In genomic region chr13:14613553-14613952, GRCm38 (mm10) we compare ENCODE assay signal across 8 mouse cellular contexts. TPM values are rescaled to one million over a fixed set of nuclear protein-coding genes. Genes with fewer than 3 reads are reported as not detected.
DNase-seq lines count a peak whose midpoint lies in the region; ATAC-seq and TF ChIP-seq lines count a peak whose summit lies in the region.

No protein-coding gene starts in this region.

- DNase-seq in cerebellum, adult 2 months, result no peak
- no peak for DNase-seq in forebrain, embryonic 14.5 days (ENCODE audit: low spot score)
- no peak for DNase-seq in ovary, adult 18-20 months (ENCODE audit: low spot score)
- no peak for DNase-seq in urinary bladder, postnatal 4 days (ENCODE audit: low spot score in 2 of 2)
- no peak for DNase-seq in cerebellum, adult 11-12 months

- H3K36me3 ChIP-seq in C2C12 (ENCODE audit: control insufficient read depth, insufficient read depth), result peaks cover 41% of the 10 kb centered on the region
- H3K36me3 ChIP-seq in forebrain, embryonic 14.5 days (ENCODE audit: control insufficient read depth, insufficient read depth, low read length), result peaks cover 30% of the 10 kb centered on the region
- peaks cover 15% of the 10 kb centered on the region for H3K36me3 ChIP-seq in liver, embryonic 16.5 days (ENCODE audit: control insufficient read depth, insufficient read depth)

- H3K27ac ChIP-seq in cerebellum, adult 2 months (ENCODE audit: insufficient read depth, low read length), result 0 out of 2 replicates have a peak overlapping the region, but pooled peaks have one; percentile 29
- no peak overlapping the region for H3K27ac ChIP-seq in forebrain, embryonic 14.5 days (ENCODE audit: low read depth, low read length)
- H3K27ac ChIP-seq in liver, embryonic 16.5 days (ENCODE audit: low read length), result peak overlapping the region; percentile 93

- peaks cover 74% of the 10 kb centered on the region for H3K79me2 ChIP-seq in C2C12 (ENCODE audit: control insufficient read depth, insufficient read depth)

- no peak for TF ChIP-seq CTCF in cerebellum, adult 2 months (IDR thresholded peaks at IDR 0.05; ENCODE audit: borderline replicate concordance, insufficient read depth, low read depth, low read length)
- TF ChIP-seq CTCF in C2C12 (IDR thresholded peaks at IDR 0.05; ENCODE audit: control insufficient read depth, insufficient read depth, insufficient read length), result no peak

- peaks cover 53% of the 10 kb centered on the region for H3K79me3 ChIP-seq in C2C12 (ENCODE audit: low read depth)

- no peak for ATAC-seq in cerebellum, adult (ENCODE audit: insufficient number of reproducible peaks, low FRiP score, low TSS enrichment)
- ATAC-seq in forebrain, embryonic 14.5 days, result no peak
- ATAC-seq in liver, embryonic 16.5 days (ENCODE audit: low read depth), result no peak

- peak overlapping the region; percentile 98 for H3ac ChIP-seq in C2C12 (ENCODE audit: control insufficient read depth, insufficient read length, low read depth)

- WGBS in cerebellum, adult 2 months, result 1% methylated on average over 9 of the region's 9 CpGs
- 1% methylated on average over 9 of the region's 9 CpGs for WGBS in forebrain, embryonic 14.5 days
- under 1% methylated on average over 9 of the region's 9 CpGs for WGBS in liver, embryonic 16.5 days (ENCODE audit: insufficient replicate concordance)

- no peaks in the 10 kb centered on the region for H3K27me3 ChIP-seq in cerebellum, adult 2 months (ENCODE audit: control insufficient read depth, insufficient read depth, low read length)
- no peaks in the 10 kb centered on the region for H3K27me3 ChIP-seq in C2C12 (ENCODE audit: control insufficient read depth, insufficient read depth, insufficient read length)
- no peaks in the 10 kb centered on the region for H3K27me3 ChIP-seq in forebrain, embryonic 14.5 days (replicated peaks; ENCODE audit: control insufficient read depth, insufficient read depth, low read length)
- no peaks in the 10 kb centered on the region for H3K27me3 ChIP-seq in liver, embryonic 16.5 days (ENCODE audit: control insufficient read depth, insufficient read depth, low read depth, low read length)

- peak overlapping the region; percentile 86 for H3K9ac ChIP-seq in forebrain, embryonic 14.5 days (ENCODE audit: low read length)
- H3K9ac ChIP-seq in liver, embryonic 16.5 days (ENCODE audit: low read depth, low read length), result peak overlapping the region; percentile 89

- TF ChIP-seq POLR2A in cerebellum, adult 2 months (IDR thresholded peaks at IDR 0.05; ENCODE audit: borderline replicate concordance, insufficient read depth, low read length), result no peak

- peaks cover 4% of the 10 kb centered on the region for H3K4me1 ChIP-seq in cerebellum, adult 2 months (ENCODE audit: control insufficient read depth, insufficient read depth, low read length)
- peaks cover 2% of the 10 kb centered on the region; the same call in 1 of the 2 replicates for H3K4me1 ChIP-seq in forebrain, embryonic 14.5 days (ENCODE audit: control insufficient read depth, insufficient read depth, low read length)
- H3K4me1 ChIP-seq in liver, embryonic 16.5 days (ENCODE audit: control insufficient read depth, low read depth, low read length), result peaks cover 12% of the 10 kb centered on the region

- H3K9me3 ChIP-seq in forebrain, embryonic 14.5 days (replicated peaks; ENCODE audit: control insufficient read depth, low read length), result no peaks in the 10 kb centered on the region
- H3K9me3 ChIP-seq in liver, embryonic 16.5 days (replicated peaks; ENCODE audit: control insufficient read depth, low read length), result no peaks in the 10 kb centered on the region

- peak overlapping the region; percentile 96 for H3K4me3 ChIP-seq in cerebellum, adult 2 months (replicated peaks; ENCODE audit: insufficient read depth, low read depth, low read length)
- peak overlapping the region; percentile 88 for H3K4me3 ChIP-seq in C2C12 (ENCODE audit: insufficient read depth, poor library complexity, severe bottlenecking)
- H3K4me3 ChIP-seq in forebrain, embryonic 14.5 days (ENCODE audit: low read depth, low read length), result peak overlapping the region; percentile 82
- peak overlapping the region; percentile 91 for H3K4me3 ChIP-seq in liver, embryonic 16.5 days (ENCODE audit: low read depth, low read length)

- H3K4me2 ChIP-seq in forebrain, embryonic 14.5 days (ENCODE audit: low read length), result peak overlapping the region; percentile 70
- peak overlapping the region; percentile 64 for H3K4me2 ChIP-seq in liver, embryonic 16.5 days (ENCODE audit: low read depth, low read length)

TF ChIP-seq in C2C12, 6 proteins besides CTCF, POLR2A, EP300 and RAD21:
- TF ChIP-seq MAX (IDR thresholded peaks at IDR 0.05) (no peak), MYOD1 (IDR thresholded peaks at IDR 0.05; ENCODE audit: control insufficient read depth, insufficient read length, low read depth) (no peak), MYOG (IDR thresholded peaks at IDR 0.05; ENCODE audit: control insufficient read depth, extremely low read depth, insufficient read length) (no peak), FOSL1 (IDR thresholded peaks at IDR 0.05; ENCODE audit: insufficient read depth, low read length, poor library complexity, severe bottlenecking) (no peak), USF1 (IDR thresholded peaks at IDR 0.05; ENCODE audit: low read depth) (no peak), CEBPB (IDR thresholded peaks at IDR 0.05; ENCODE audit: low read depth) (no peak)

RNA-seq across cellular contexts. Expression of gene Psma2, which starts 0.5 kb away (rescaled TPM):
- 76.7 and 81.4 TPM in 2 replicates for polyA plus RNA-seq in cerebellum, adult 2 months (2012; rRNA removed)
- polyA plus RNA-seq in C2C12 (2012; fragmentation: generic; extraction: Trizol), result 96.4 TPM
- 211 and 245 TPM in 2 replicates for polyA plus RNA-seq in forebrain, embryonic 14.5 days (2014; fragmentation: Nextera tagmentation; extraction: Ambion mirVana)
- 104 and 115 TPM in 2 replicates for polyA plus RNA-seq in liver, embryonic 16.5 days (2015; fragmentation: Nextera tagmentation; extraction: Ambion mirVana)

RNA-seq across cellular contexts. Expression of gene Mrpl32, which starts 0.6 kb away (rescaled TPM):
- polyA plus RNA-seq in cerebellum, adult 2 months (2012; rRNA removed), result 25.4 and 26.9 TPM in 2 replicates
- polyA plus RNA-seq in C2C12 (2012; fragmentation: generic; extraction: Trizol), result 25.0 TPM
- polyA plus RNA-seq in forebrain, embryonic 14.5 days (2014; fragmentation: Nextera tagmentation; extraction: Ambion mirVana), result 118 and 136 TPM in 2 replicates
- 56.3 and 64.2 TPM in 2 replicates for polyA plus RNA-seq in liver, embryonic 16.5 days (2015; fragmentation: Nextera tagmentation; extraction: Ambion mirVana)

RNA-seq across cellular contexts. Expression of gene AW209491, which starts 16.4 kb away (rescaled TPM):
- polyA plus RNA-seq in cerebellum, adult 2 months (2012; rRNA removed), result 19.1 and 20.3 TPM in 2 replicates
- 5.9 TPM for polyA plus RNA-seq in C2C12 (2012; fragmentation: generic; extraction: Trizol)
- polyA plus RNA-seq in forebrain, embryonic 14.5 days (2014; fragmentation: Nextera tagmentation; extraction: Ambion mirVana), result 37.3 and 42.6 TPM in 2 replicates
- 8.8 and 9.7 TPM in 2 replicates for polyA plus RNA-seq in liver, embryonic 16.5 days (2015; fragmentation: Nextera tagmentation; extraction: Ambion mirVana)
